Mouse (Mus musculus): ENCODE results near the gene Aplp1.
"Not testable (repeated sequence)": the region's sequence is repeated elsewhere in the genome, so short reads cannot be mapped to it uniquely, and the experiment has no call there.

The Aplp1 gene

GRCm38 (mm10) chr7:30444971-30445751, at the start of gene Aplp1:
Gene Aplp1 (minus strand): TSS chr7:30445535.
- peak in 1 of 2 experiments; percentile 67 for DNase-seq (ENCODE audit: low spot score in 2 of 2)

GRCm38 (mm10) chr7:30493401-30493931, 48.1 kb upstream of the Aplp1 start, which contains the start of gene Prodh2:
Gene Prodh2 (plus strand): TSS chr7:30493622.
- DNase-seq (ENCODE audit: low spot score in 2 of 2) = no peak

- DNase-seq (ENCODE audit: low spot score in 2 of 2) = peak; percentile 62 to 66
Measured at GRCm38 (mm10) chr7:30492765-30493164, 47.4 kb upstream of the Aplp1 start.

- DNase-seq (ENCODE audit: low spot score in 2 of 2) = no peak
Measured at GRCm38 (mm10) chr7:30490957-30491307, 45.6 kb upstream of the Aplp1 start.

GRCm38 (mm10) chr7:30490251-30490956, 45.1 kb upstream of the Aplp1 start:
- peak; percentile 20 to 44 for DNase-seq (ENCODE audit: low spot score in 2 of 2)

GRCm38 (mm10) chr7:30484250-30484649, 38.9 kb upstream of the Aplp1 start:
- DNase-seq (ENCODE audit: low spot score in 2 of 2) = no peak

- DNase-seq (ENCODE audit: low spot score in 2 of 2) = no peak
Measured at GRCm38 (mm10) chr7:30477415-30478381, 32.4 kb upstream of the Aplp1 start.

GRCm38 (mm10) chr7:30476136-30476535, 30.8 kb upstream of the Aplp1 start:
- DNase-seq (ENCODE audit: low spot score in 2 of 2) = not testable (repeated sequence)

- DNase-seq (ENCODE audit: low spot score in 2 of 2) = no peak
Measured at GRCm38 (mm10) chr7:30474999-30475398, 29.7 kb upstream of the Aplp1 start.

- no peak for DNase-seq (ENCODE audit: low spot score in 2 of 2)
Measured at GRCm38 (mm10) chr7:30472411-30472810, 27.1 kb upstream of the Aplp1 start.

- DNase-seq (ENCODE audit: low spot score in 2 of 2) = no peak
Measured at GRCm38 (mm10) chr7:30464816-30465300, 19.5 kb upstream of the Aplp1 start.

GRCm38 (mm10) chr7:30463996-30464395, 18.7 kb upstream of the Aplp1 start:
- DNase-seq (ENCODE audit: low spot score in 2 of 2) = no peak

- no peak for DNase-seq (ENCODE audit: low spot score in 2 of 2)
Measured at GRCm38 (mm10) chr7:30463568-30463967, 18.2 kb upstream of the Aplp1 start.

GRCm38 (mm10) chr7:30459484-30459883, 14.1 kb upstream of the Aplp1 start:
- no peak for DNase-seq (ENCODE audit: low spot score in 2 of 2)

GRCm38 (mm10) chr7:30457629-30458330, 12.4 kb upstream of the Aplp1 start, which contains the start of the genes Kirrel2 and Nphs1:
Gene Kirrel2 (minus strand): TSS chr7:30457690.
Gene Nphs1 (plus strand): TSS chr7:30458315.
- no peak for DNase-seq (ENCODE audit: low spot score in 2 of 2)

GRCm38 (mm10) chr7:30456911-30457628, 11.7 kb upstream of the Aplp1 start:
- no peak for DNase-seq (ENCODE audit: low spot score in 2 of 2)

GRCm38 (mm10) chr7:30456487-30456886, 11.2 kb upstream of the Aplp1 start:
- no peak for DNase-seq (ENCODE audit: low spot score in 2 of 2)

GRCm38 (mm10) chr7:30454259-30454658, 8.9 kb upstream of the Aplp1 start:
- DNase-seq (ENCODE audit: low spot score in 2 of 2) = no peak

GRCm38 (mm10) chr7:30453766-30454165, 8.4 kb upstream of the Aplp1 start:
- no peak for DNase-seq (ENCODE audit: low spot score in 2 of 2)

- DNase-seq (ENCODE audit: low spot score in 2 of 2) = no peak
Measured at GRCm38 (mm10) chr7:30453327-30453726, 8.0 kb upstream of the Aplp1 start.

All from frontal cortex, postnatal 25 days (tissue).